Mouse (Mus musculus) c-Kit-negative CD71-positive TER-119-positive erythroid progenitor cells, embryonic 14.5 days (primary cell): ENCODE measurements at regions not wholly inside any gene's neighbourhood (a gene's known extent, or its start where the extent isn't known, plus 50 kb on each side); places are given as distances from the start of the nearest gene placed in this dataset.
"Not testable (repeated sequence)": the region's sequence is repeated elsewhere in the genome, so short reads cannot be mapped to it uniquely, and the experiment has no call there.

Experiments
- DNase-seq: peaks from one replicate; pipeline ENCODE4 v3.0.0-alpha.2; 2013; ENCODE audit warnings: low read depth, low spot score

- no peak for DNase-seq
These were observed 215.5 kb downstream of the Matn1 start for GRCm38 (mm10) chr4:131159712-131160111.

- no peak for DNase-seq
These were observed 215.9 kb downstream of the Matn1 start for GRCm38 (mm10) chr4:131160135-131160534.

GRCm38 (mm10) chr4:131161501-131161900, 217.3 kb downstream of the Matn1 start:
- no peak for DNase-seq

GRCm38 (mm10) chr4:131163782-131164315, 219.7 kb downstream of the Matn1 start:
- no peak for DNase-seq

- DNase-seq = no peak
These were observed 222.5 kb downstream of the Matn1 start for GRCm38 (mm10) chr4:131166574-131167270.

GRCm38 (mm10) chr4:131167921-131168320, 223.7 kb downstream of the Matn1 start:
- no peak for DNase-seq

- DNase-seq = no peak
These were observed 229.7 kb downstream of the Matn1 start for GRCm38 (mm10) chr4:131173783-131174460.

- no peak for DNase-seq
These were observed 232.5 kb downstream of the Matn1 start for GRCm38 (mm10) chr4:131176701-131177100.

- DNase-seq = no peak
These were observed 233.7 kb downstream of the Matn1 start for GRCm38 (mm10) chr4:131177889-131178288.

- not testable (repeated sequence) for DNase-seq
These were observed 234.5 kb downstream of the Matn1 start for GRCm38 (mm10) chr4:131178642-131179041.

- DNase-seq = no peak
These were observed 243.9 kb downstream of the Matn1 start for GRCm38 (mm10) chr4:131188066-131188465.

GRCm38 (mm10) chr4:131191106-131191880, 247.1 kb downstream of the Matn1 start:
- no peak for DNase-seq

GRCm38 (mm10) chr4:131193900-131194419, 249.8 kb downstream of the Matn1 start:
- DNase-seq = no peak

- no peak for DNase-seq
These were observed 252.0 kb downstream of the Matn1 start for GRCm38 (mm10) chr4:131196147-131196546.

- no peak for DNase-seq
These were observed 259.5 kb downstream of the Matn1 start for GRCm38 (mm10) chr4:131203721-131204120.

- no peak for DNase-seq
These were observed 260.5 kb downstream of the Matn1 start for GRCm38 (mm10) chr4:131204722-131205121.

GRCm38 (mm10) chr4:131205127-131205526, 260.9 kb downstream of the Matn1 start:
- DNase-seq = no peak

- DNase-seq = no peak
These were observed 261.5 kb downstream of the Matn1 start for GRCm38 (mm10) chr4:131205685-131206084.

GRCm38 (mm10) chr4:131206181-131206885, 262.1 kb downstream of the Matn1 start:
- DNase-seq = no peak

- DNase-seq = no peak
These were observed 262.7 kb downstream of the Matn1 start for GRCm38 (mm10) chr4:131206886-131207200.

GRCm38 (mm10) chr4:131207249-131207648, 263.1 kb downstream of the Matn1 start:
- DNase-seq = no peak
